Mouse (Mus musculus): ENCODE measurements around the gene Taf8.

DNA sequence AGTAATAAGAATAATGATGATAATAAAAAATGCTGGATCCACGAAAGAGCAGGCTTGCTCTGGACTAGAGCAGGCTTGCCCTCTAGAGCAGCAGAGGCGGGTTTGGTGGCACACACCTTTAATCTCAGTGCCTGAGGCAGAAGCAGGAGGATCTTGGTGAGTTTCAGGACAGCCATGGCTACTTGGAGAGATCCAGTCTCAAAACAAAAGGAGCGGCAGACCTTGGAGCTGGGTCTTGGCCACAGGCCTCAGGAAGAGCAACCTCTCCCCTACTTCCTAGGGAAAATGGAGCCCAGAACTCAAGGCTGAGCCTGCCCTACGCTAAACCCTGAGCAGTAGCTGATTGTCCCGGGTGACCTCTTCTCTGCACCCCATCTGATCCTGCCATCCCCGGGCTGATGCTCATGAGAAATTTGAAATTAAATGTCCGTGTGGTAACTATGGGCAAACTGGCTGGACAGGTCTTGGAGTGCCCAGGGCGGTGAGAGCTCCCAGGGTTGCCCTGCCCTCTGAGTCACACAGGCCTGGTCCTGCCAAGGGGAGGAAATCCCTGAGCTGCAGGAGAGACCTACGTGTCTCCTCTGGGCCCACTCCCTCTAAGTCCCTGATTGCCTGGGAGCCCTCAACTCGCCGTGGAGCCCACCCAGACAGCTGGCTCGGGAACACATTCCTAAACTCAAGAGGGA lies 51.1 kb downstream of the Taf8 start:
- TF ChIP-seq HCFC1 (IDR thresholded peaks at IDR 0.05; ENCODE audit: borderline replicate concordance, insufficient read depth, low read length) (no peak), ZC3H11A (IDR thresholded peaks at IDR 0.05; ENCODE audit: borderline replicate concordance, low read depth, low read length) (no peak)

All from ES-E14 (cell line).